Mouse (Mus musculus) G1E (cell line): ENCODE results near the gene Eva1b.
A peak's percentile ranks its signal among the peaks of the same experiment; 100 is the strongest.

Experiments used
- CTCF ChIP-seq: IDR thresholded peaks from 2 replicates; pipeline ENCODE4 v1.5.1; 2012; ENCODE audit warnings: low read depth, low read length, inconsistent platforms, mixed read lengths
- GATA1 ChIP-seq: IDR thresholded peaks from 2 replicates; pipeline ENCODE4 v1.6.1; 2012; ENCODE audit warnings: borderline replicate concordance, low read length, inconsistent platforms, mixed read lengths
- POLR2AphosphoS5 ChIP-seq: IDR thresholded peaks from 2 replicates; pipeline ENCODE4 v1.6.1; 2012; ENCODE audit warnings: low read depth, low read length, inconsistent platforms; ENCODE audit not compliant: insufficient replicate concordance
- TAL1 ChIP-seq: conservative IDR thresholded peaks from 2 replicates; pipeline ENCODE4 v1.6.1; 2012; ENCODE audit warnings: low read depth, low read length, inconsistent platforms, mixed read lengths

- peak; percentile 89 for TF ChIP-seq CTCF
- no peak for TF ChIP-seq GATA1
- TF ChIP-seq POLR2AphosphoS5: no peak
- no peak for TF ChIP-seq TAL1
Observed at GRCm38 (mm10) chr4:126156617-126157016, 9.1 kb downstream of the Eva1b start.
